In genomic region chr1:165762914-165763634, GRCm38 (mm10) we compare ENCODE assay signal across 8 mouse cellular contexts. TPM values are rescaled to one million over a fixed set of nuclear protein-coding genes. Genes with fewer than 3 reads are reported as not detected.
DNase-seq lines count a peak whose midpoint lies in the region; ATAC-seq and TF ChIP-seq lines count a peak whose summit lies in the region.

No protein-coding gene starts in this region.

- peaks cover 5% of the 10 kb centered on the region for H3K27me3 ChIP-seq in heart, embryonic 10.5 days (ENCODE audit: insufficient read depth, poor library complexity, severe bottlenecking)
- no peaks in the 10 kb centered on the region for H3K27me3 ChIP-seq in liver, embryonic 16.5 days (ENCODE audit: control insufficient read depth, insufficient read depth, low read depth, low read length)
- no peaks in the 10 kb centered on the region for H3K27me3 ChIP-seq in thymus, adult 2 months (ENCODE audit: control insufficient read depth, insufficient read depth, low read length)

- no peak overlapping the region; the same call in 1 of the 2 replicates for H3K27ac ChIP-seq in heart, embryonic 10.5 days
- peak overlapping the region; percentile 82 for H3K27ac ChIP-seq in liver, embryonic 16.5 days (ENCODE audit: low read length)
- no peak overlapping the region for H3K27ac ChIP-seq in thymus, adult 2 months (ENCODE audit: control insufficient read depth, insufficient read depth, low read length)

- DNase-seq in heart, embryonic 10.5 days (ENCODE audit: low spot score) = no peak
- DNase-seq in heart, adult 8-10 months (ENCODE audit: low spot score) = no peak
- DNase-seq in MEL-GATA-1-ER (ENCODE audit: extremely low read depth, low read depth) = peak; percentile 65
- no peak for DNase-seq in adrenal gland, postnatal 25 days
- DNase-seq in thymus, adult 2 months = no peak
- DNase-seq in adrenal gland, postnatal 4 days (ENCODE audit: low spot score in 2 of 2) = no peak

- WGBS in heart, embryonic 10.5 days = 26% methylated on average over 14 of the region's 14 CpGs
- WGBS in liver, embryonic 16.5 days (ENCODE audit: insufficient replicate concordance) = 6% methylated on average over 14 of the region's 14 CpGs
- 4% methylated on average over 14 of the region's 14 CpGs for WGBS in thymus, adult 2 months

- TF ChIP-seq CTCF in thymus, adult 2 months (IDR thresholded peaks at IDR 0.05; ENCODE audit: borderline replicate concordance, control insufficient read depth, extremely low read depth, insufficient read depth, low read length, poor library complexity) = no peak

- 0 out of 2 replicates have a peak, but pooled peaks cover 2% of the 10 kb centered on the region for H3K9me3 ChIP-seq in heart, embryonic 10.5 days
- H3K9me3 ChIP-seq in liver, embryonic 16.5 days (replicated peaks; ENCODE audit: control insufficient read depth, low read length) = no peaks in the 10 kb centered on the region

- peaks cover 21% of the 10 kb centered on the region for H3K4me1 ChIP-seq in heart, embryonic 10.5 days
- peaks cover 36% of the 10 kb centered on the region for H3K4me1 ChIP-seq in liver, embryonic 16.5 days (ENCODE audit: control insufficient read depth, low read depth, low read length)
- peaks cover 8% of the 10 kb centered on the region for H3K4me1 ChIP-seq in thymus, adult 2 months (replicated peaks; ENCODE audit: control insufficient read depth, insufficient read depth, low read length)

- peaks cover 4% of the 10 kb centered on the region; the same call in 1 of the 2 replicates for H3K36me3 ChIP-seq in heart, embryonic 10.5 days
- H3K36me3 ChIP-seq in liver, embryonic 16.5 days (ENCODE audit: control insufficient read depth, insufficient read depth) = no peaks in the 10 kb centered on the region
- H3K36me3 ChIP-seq in thymus, adult 2 months (ENCODE audit: control insufficient read depth, insufficient read depth, low read length) = no peaks in the 10 kb centered on the region

- peak; percentile 34 for ATAC-seq in granulocyte monocyte progenitor cell, adult 5-6 weeks (replicated peaks; ENCODE audit: poor library complexity, severe bottlenecking)
- 0 out of 2 replicates have a peak, but pooled peaks have one; percentile 12 for ATAC-seq in liver, embryonic 16.5 days (ENCODE audit: low read depth)

- TF ChIP-seq POLR2A in thymus, adult 2 months (IDR thresholded peaks at IDR 0.05; ENCODE audit: control insufficient read depth, extremely low read depth, insufficient read depth, low read length, poor library complexity) = no peak

- peak overlapping the region; percentile 98 for H3K4me2 ChIP-seq in liver, embryonic 16.5 days (ENCODE audit: low read depth, low read length)

- H3K4me3 ChIP-seq in heart, embryonic 10.5 days = peak overlapping the region; percentile 83
- peak overlapping the region; percentile 96 for H3K4me3 ChIP-seq in liver, embryonic 16.5 days (ENCODE audit: low read depth, low read length)
- H3K4me3 ChIP-seq in thymus, adult 2 months (ENCODE audit: control insufficient read depth, insufficient read depth, low read length) = no peak overlapping the region

- peak overlapping the region; percentile 36 for H3K9ac ChIP-seq in liver, embryonic 16.5 days (ENCODE audit: low read depth, low read length)

RNA-seq across cellular contexts. Expression of gene Creg1, which starts 0.5 kb away (rescaled TPM):
- 76.2 and 85.1 TPM in 2 replicates for polyA plus RNA-seq in heart, embryonic 10.5 days (2016; fragmentation: Nextera tagmentation; extraction: Ambion mirVana)
- total RNA-seq in heart, adult 8-10 months (2022) = 100 to 1,000 TPM in 3 of 4 experiments, 10 to 100 TPM in 1; 98.7 to 109 (median 103) TPM
- total RNA-seq in granulocyte monocyte progenitor cell, adult 5-6 weeks (2014; fragmentation: Nextera tagmentation) = 133 and 240 TPM in 2 replicates
- total RNA-seq in granulocyte monocyte progenitor cell, adult 5-6 weeks (2017) = 110 and 206 TPM in 2 replicates
- polyA plus RNA-seq in liver, embryonic 16.5 days (2015; fragmentation: Nextera tagmentation; extraction: Ambion mirVana) = 316 and 317 TPM in 2 replicates
- 49.1 and 54.8 TPM in 2 replicates for total RNA-seq in adrenal gland, postnatal 25 days (2021)
- polyA plus RNA-seq in thymus, adult 2 months (2012; rRNA removed) = 37.5 and 43.2 TPM in 2 replicates
- total RNA-seq in adrenal gland, postnatal 4 days (2021) = 10 to 100 TPM; 43.2 to 44.4 TPM

RNA-seq across cellular contexts. Expression of gene Cd247, which starts 25.4 kb away (rescaled TPM):
- polyA plus RNA-seq in heart, embryonic 10.5 days (2016; fragmentation: Nextera tagmentation; extraction: Ambion mirVana) = 0.23 and 0.38 TPM in 2 replicates
- total RNA-seq in heart, adult 8-10 months (2022) = 1 to 10 TPM in 1 of 4 experiments, under 1 TPM in 3; 0.16 to 1.1 (median 0.46) TPM
- total RNA-seq in granulocyte monocyte progenitor cell, adult 5-6 weeks (2014; fragmentation: Nextera tagmentation) = not detected in 2 replicates
- total RNA-seq in granulocyte monocyte progenitor cell, adult 5-6 weeks (2017) = 0.26 and 0.56 TPM in 2 replicates
- polyA plus RNA-seq in liver, embryonic 16.5 days (2015; fragmentation: Nextera tagmentation; extraction: Ambion mirVana) = 0.09 and 0.17 TPM in 2 replicates
- total RNA-seq in adrenal gland, postnatal 25 days (2021) = 0.30 TPM in 1 of 2 replicates, not detected in the other
- 559 and 663 TPM in 2 replicates for polyA plus RNA-seq in thymus, adult 2 months (2012; rRNA removed)
- under 1 TPM; 0.45 to 0.48 TPM for total RNA-seq in adrenal gland, postnatal 4 days (2021)

RNA-seq across cellular contexts. Expression of gene Rcsd1, which starts 53.5 kb away (rescaled TPM):
- 100 and 130 TPM in 2 replicates for polyA plus RNA-seq in heart, embryonic 10.5 days (2016; fragmentation: Nextera tagmentation; extraction: Ambion mirVana)
- total RNA-seq in heart, adult 8-10 months (2022) = 10 to 100 TPM; 64.0 to 99.3 (median 73.2) TPM
- 68.0 and 79.0 TPM in 2 replicates for total RNA-seq in granulocyte monocyte progenitor cell, adult 5-6 weeks (2014; fragmentation: Nextera tagmentation)
- total RNA-seq in granulocyte monocyte progenitor cell, adult 5-6 weeks (2017) = 99.9 and 116 TPM in 2 replicates
- 12.1 and 12.8 TPM in 2 replicates for polyA plus RNA-seq in liver, embryonic 16.5 days (2015; fragmentation: Nextera tagmentation; extraction: Ambion mirVana)
- total RNA-seq in adrenal gland, postnatal 25 days (2021) = 16.1 and 19.1 TPM in 2 replicates
- polyA plus RNA-seq in thymus, adult 2 months (2012; rRNA removed) = 220 and 249 TPM in 2 replicates
- total RNA-seq in adrenal gland, postnatal 4 days (2021) = 10 to 100 TPM; 29.5 to 31.9 TPM
